In the genomic region with DNA sequence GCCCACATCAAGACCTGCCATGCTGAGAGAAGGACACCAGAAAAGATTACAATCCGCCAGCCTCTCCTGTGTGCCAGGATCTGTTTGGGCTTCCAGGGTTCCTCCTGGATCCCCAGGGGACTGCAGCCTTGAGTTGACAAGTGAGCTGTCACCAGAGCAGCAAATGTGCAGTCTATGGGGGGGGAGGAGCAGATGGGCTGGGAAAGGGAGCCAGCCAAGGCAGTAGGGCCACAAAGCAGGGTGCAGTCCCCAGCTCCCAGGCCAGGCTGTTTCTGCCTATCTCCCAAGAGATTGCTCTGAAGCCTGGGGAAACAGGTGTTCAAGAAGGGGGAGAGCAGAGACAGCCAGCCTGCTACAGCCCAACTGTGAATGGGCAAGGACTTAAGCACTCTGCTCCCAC, we compare ENCODE assay signal across 19 mouse cellular contexts.
A peak's percentile ranks its signal among the peaks of the same experiment; 100 is the strongest.
DNase-seq lines count a peak whose midpoint lies in the region; ATAC-seq and TF ChIP-seq lines count a peak whose summit lies in the region.
"Had no signal": no experiment of that assay in that cellular context is flagged by ENCODE, and none has a peak within 500 bp of the region (broad histone marks: within the 10 kb centered on the region; RNA-seq: fewer than 3 reads in every experiment).

No protein-coding gene starts in this region.

- no peak for TF ChIP-seq POLR2A in myocyte (IDR thresholded peaks at IDR 0.05; ENCODE audit: insufficient read length, low read depth)

- ATAC-seq in embryonic facial prominence, embryonic 14.5 days (ENCODE audit: low read depth) = peak; percentile 51
- ATAC-seq: lung, postnatal 0 days; midbrain, embryonic 13.5 days had no signal

- no peak overlapping the region for H3K27ac ChIP-seq in embryonic facial prominence, embryonic 14.5 days (replicated peaks; ENCODE audit: low read depth, low read length)
- no peak overlapping the region for H3K27ac ChIP-seq in embryonic facial prominence, embryonic 10.5 days (replicated peaks)
- peak overlapping the region; percentile 74 for H3K27ac ChIP-seq in layer of hippocampus, adult 2 months
- H3K27ac ChIP-seq: embryonic facial prominence, embryonic 13.5 days; hindbrain, embryonic 10.5 days; midbrain, embryonic 13.5 days had no signal

- no peaks in the 10 kb centered on the region for H3K27me3 ChIP-seq in embryonic facial prominence, embryonic 14.5 days (replicated peaks; ENCODE audit: control insufficient read depth, insufficient read depth, low read length)
- no peaks in the 10 kb centered on the region for H3K27me3 ChIP-seq in embryonic facial prominence, embryonic 10.5 days (replicated peaks; ENCODE audit: low read depth, poor library complexity, severe bottlenecking)
- H3K27me3 ChIP-seq in myocyte (ENCODE audit: control insufficient read depth, insufficient read depth, insufficient read length) = no peaks in the 10 kb centered on the region
- H3K27me3 ChIP-seq: CH12.LX; embryonic facial prominence, embryonic 13.5 days; midbrain, embryonic 13.5 days had no signal

- peaks cover 73% of the 10 kb centered on the region for H3K36me3 ChIP-seq in embryonic facial prominence, embryonic 14.5 days (ENCODE audit: control insufficient read depth, insufficient read depth, low read length)
- H3K36me3 ChIP-seq in embryonic facial prominence, embryonic 10.5 days (replicated peaks) = peaks cover 94% of the 10 kb centered on the region
- H3K36me3 ChIP-seq in myocyte (ENCODE audit: control insufficient read depth, insufficient read depth) = no peaks in the 10 kb centered on the region

- no peaks in the 10 kb centered on the region for H3K4me1 ChIP-seq in embryonic facial prominence, embryonic 14.5 days (ENCODE audit: control insufficient read depth, insufficient read depth, low read length)
- H3K4me1 ChIP-seq in embryonic facial prominence, embryonic 10.5 days = peaks cover 25% of the 10 kb centered on the region

- no peaks in the 10 kb centered on the region for H3K79me2 ChIP-seq in myocyte (ENCODE audit: control insufficient read depth, insufficient read depth)

- WGBS in embryonic facial prominence, embryonic 14.5 days = 64% methylated on average over 1 of the region's 1 CpGs
- 77% methylated on average over 1 of the region's 1 CpGs for WGBS in embryonic facial prominence, embryonic 10.5 days

- H3K4me3 ChIP-seq in embryonic facial prominence, embryonic 14.5 days (ENCODE audit: low read depth, low read length) = no peak overlapping the region
- H3K4me3 ChIP-seq in embryonic facial prominence, embryonic 10.5 days = no peak overlapping the region
- no peak overlapping the region for H3K4me3 ChIP-seq in layer of hippocampus, adult 2 months
- no peak overlapping the region for H3K4me3 ChIP-seq in myocyte
- H3K4me3 ChIP-seq: embryonic facial prominence, embryonic 13.5 days; hindbrain, embryonic 10.5 days; midbrain, embryonic 13.5 days had no signal

- peak; percentile 28 for DNase-seq in embryonic facial prominence, embryonic 14.5 days (ENCODE audit: low spot score)
- no peak for DNase-seq in embryonic facial prominence, embryonic 10.5 days (ENCODE audit: low spot score)
- DNase-seq in layer of hippocampus, adult 2 months (ENCODE audit: low spot score in 2 of 2) = peak in 1 of 2 experiments; percentile 48
- no peak for DNase-seq in layer of hippocampus, postnatal 36 days
- peak; percentile 79 for DNase-seq in adrenal gland, postnatal 14 days
- DNase-seq in c-Kit-positive CD71-positive TER-119-positive erythroid progenitor cells, embryonic 14.5 days (ENCODE audit: low spot score) = no peak
- DNase-seq: cerebellum, adult 9-11 months; gastrocnemius, postnatal 25 days; kidney, adult 9 months; kidney, postnatal 36 days; right cerebral cortex, postnatal 14 days; spleen, adult 18-20 months; thymus, postnatal 36 days had no signal

- no peak overlapping the region for H3ac ChIP-seq in myocyte (ENCODE audit: control insufficient read depth, insufficient read length)

- no peak for TF ChIP-seq CTCF in layer of hippocampus, adult 2 months (conservative IDR thresholded peaks at IDR 0.05)

- H3K9ac ChIP-seq in embryonic facial prominence, embryonic 14.5 days (ENCODE audit: low read depth, low read length) = no peak overlapping the region
- H3K9ac ChIP-seq: embryonic facial prominence, embryonic 13.5 days; midbrain, embryonic 13.5 days had no signal

- no peaks in the 10 kb centered on the region for H3K9me3 ChIP-seq in embryonic facial prominence, embryonic 14.5 days (ENCODE audit: control insufficient read depth, low read length)
- H3K9me3 ChIP-seq in embryonic facial prominence, embryonic 10.5 days = no peaks in the 10 kb centered on the region
- H3K9me3 ChIP-seq: embryonic facial prominence, embryonic 13.5 days; hindbrain, embryonic 10.5 days; midbrain, embryonic 13.5 days had no signal

- H3K4me2 ChIP-seq in embryonic facial prominence, embryonic 14.5 days (ENCODE audit: low read depth, low read length) = no peak overlapping the region
- no peak overlapping the region for H3K4me2 ChIP-seq in myocyte (ENCODE audit: low read depth)
- H3K4me2 ChIP-seq: embryonic facial prominence, embryonic 13.5 days; midbrain, embryonic 13.5 days had no signal

TF ChIP-seq in myocyte, 11 proteins besides CTCF, POLR2A, EP300 and RAD21:
- no peak for TF ChIP-seq TCF3 (IDR thresholded peaks at IDR 0.05; ENCODE audit: insufficient read length, low read depth)
- peak; percentile 50 to 84 (median 73) for TF ChIP-seq MYOD1 (IDR thresholded peaks at IDR 0.05; ENCODE audit: control insufficient read depth in 1 of 3, insufficient read length in 2 of 3, low read depth in 2 of 3)
- peak in 2 of 3 experiments; percentile 44 to 86 for TF ChIP-seq MYOG (IDR thresholded peaks at IDR 0.05; ENCODE audit: control insufficient read depth in 1 of 3, insufficient read depth in 1 of 3, insufficient read length in 2 of 3, low read depth in 2 of 3)
- TF ChIP-seq CEBPB (IDR thresholded peaks at IDR 0.05; ENCODE audit: insufficient read depth, poor library complexity, severe bottlenecking) = no peak
- no peak for TF ChIP-seq POLR2AphosphoS2 (IDR thresholded peaks at IDR 0.05; ENCODE audit: insufficient read length, low read depth)
- no peak for TF ChIP-seq TCF12 (IDR thresholded peaks at IDR 0.05; ENCODE audit: insufficient read depth, poor library complexity, severe bottlenecking)
- TF ChIP-seq MAX (IDR thresholded peaks at IDR 0.05; ENCODE audit: low read depth) = no peak
- no peak for TF ChIP-seq SRF (IDR thresholded peaks at IDR 0.05; ENCODE audit: control insufficient read depth, insufficient read length, low read depth)

Comparison
In these comparisons a context has a peak if more than half of its experiments do, and no peak if none do; other contexts are left out.
1. DNase-seq: peak in embryonic facial prominence, embryonic 14.5 days (single experiment) and adrenal gland, postnatal 14 days (single experiment); none in embryonic facial prominence, embryonic 10.5 days (single experiment), layer of hippocampus, postnatal 36 days (0 of 2) and c-Kit-positive CD71-positive TER-119-positive erythroid progenitor cells, embryonic 14.5 days (single experiment).